Mouse (Mus musculus) spleen, adult 2 months (tissue): Measurements from ENCODE around the gene Erich6.

Source experiments
- CTCF ChIP-seq: fragments of 200-500 bp; IDR thresholded peaks from 2 replicates; pipeline ENCODE4 v1.5.1; 2011; ENCODE audit warnings: mild to moderate bottlenecking, inconsistent platforms; ENCODE audit not compliant: insufficient read depth, insufficient read length, insufficient replicate concordance; ENCODE audit errors: extremely low read depth
- POLR2A ChIP-seq: fragments of 200-500 bp; IDR thresholded peaks from 2 replicates; pipeline ENCODE4 v1.6.1; 2011; ENCODE audit warnings: low read depth, low read length, inconsistent platforms

- TF ChIP-seq CTCF (no peak), POLR2A (no peak)
Measured at GRCm38 (mm10) chr3:58631693-58632092, 5.3 kb downstream of the Erich6 start.
